Mouse (Mus musculus): Measurements from ENCODE around the gene Ffar2. TPM values are rescaled to one million over a fixed set of nuclear protein-coding genes. Genes with fewer than 3 reads are reported as not detected.
"Not testable (repeated sequence)": the region's sequence is repeated elsewhere in the genome, so short reads cannot be mapped to it uniquely, and the experiment has no call there.

Gene Ffar2
- polyA plus RNA-seq, 1 experiment from 2014 or later, result 0.20 TPM

- no peak for DNase-seq (ENCODE audit: low spot score)
- Histone ChIP-seq H3K27me3 (ENCODE audit: insufficient read depth, poor library complexity, severe bottlenecking) (no peaks in the 10 kb centered on the region), H3K27ac (no peak overlapping the region), H3K9me3 (no peaks in the 10 kb centered on the region), H3K4me1 (peaks cover 13% of the 10 kb centered on the region; the same call in 1 of the 2 replicates), H3K36me3 (no peaks in the 10 kb centered on the region), H3K4me3 (no peak overlapping the region)
- 79% methylated on average over 5 of the region's 5 CpGs for WGBS
These were observed 18.5 kb upstream of the Ffar2 start for GRCm38 (mm10) chr7:30842092-30842491.

GRCm38 (mm10) chr7:30841379-30841778 is 17.8 kb upstream of the Ffar2 start:
- no peak overlapping the region for H3K27ac ChIP-seq
- no peaks in the 10 kb centered on the region for H3K36me3 ChIP-seq
- no peak for DNase-seq (ENCODE audit: low spot score)
- WGBS, result 75% methylated on average over 4 of the region's 4 CpGs
- no peak overlapping the region for H3K4me3 ChIP-seq
- peaks cover 7% of the 10 kb centered on the region; the same call in 1 of the 2 replicates for H3K4me1 ChIP-seq
- H3K27me3 ChIP-seq (ENCODE audit: insufficient read depth, poor library complexity, severe bottlenecking), result no peaks in the 10 kb centered on the region
- H3K9me3 ChIP-seq, result no peaks in the 10 kb centered on the region

GRCm38 (mm10) chr7:30840306-30840705 is 16.7 kb upstream of the Ffar2 start:
- Histone ChIP-seq H3K27ac (no peak overlapping the region), H3K36me3 (no peaks in the 10 kb centered on the region), H3K27me3 (ENCODE audit: insufficient read depth, poor library complexity, severe bottlenecking) (no peaks in the 10 kb centered on the region), H3K9me3 (no peaks in the 10 kb centered on the region), H3K4me1 (peaks cover 6% of the 10 kb centered on the region; the same call in 1 of the 2 replicates), H3K4me3 (no peak overlapping the region)
- 73% methylated on average over 3 of the region's 3 CpGs for WGBS
- DNase-seq (ENCODE audit: low spot score), result no peak

GRCm38 (mm10) chr7:30837277-30837676 is 13.7 kb upstream of the Ffar2 start:
- Histone ChIP-seq H3K9me3 (no peaks in the 10 kb centered on the region), H3K4me3 (no peak overlapping the region), H3K36me3 (no peaks in the 10 kb centered on the region), H3K27ac (no peak overlapping the region), H3K4me1 (peaks cover 5% of the 10 kb centered on the region), H3K27me3 (ENCODE audit: insufficient read depth, poor library complexity, severe bottlenecking) (no peaks in the 10 kb centered on the region)
- no peak for DNase-seq (ENCODE audit: low spot score)

- H3K36me3 ChIP-seq; H3K27ac ChIP-seq; H3K9me3 ChIP-seq; H3K4me1 ChIP-seq; H3K27me3 ChIP-seq (ENCODE audit: insufficient read depth, poor library complexity, severe bottlenecking); DNase-seq (ENCODE audit: low spot score): not testable (repeated sequence)
- peak overlapping the region; percentile 37 for H3K4me3 ChIP-seq
- WGBS, result 26% methylated on average over 11 of the region's 11 CpGs
These were observed 9.1 kb upstream of the Ffar2 start for GRCm38 (mm10) chr7:30832684-30833083.

GRCm38 (mm10) chr7:30832261-30832660 is 8.7 kb upstream of the Ffar2 start:
- WGBS, result 50% methylated on average over 17 of the region's 17 CpGs
- Histone ChIP-seq H3K4me1 (peaks cover 7% of the 10 kb centered on the region), H3K27me3 (ENCODE audit: insufficient read depth, poor library complexity, severe bottlenecking) (no peaks in the 10 kb centered on the region), H3K4me3 (peak overlapping the region; percentile 37), H3K27ac (no peak overlapping the region), H3K9me3 (no peaks in the 10 kb centered on the region), H3K36me3 (no peaks in the 10 kb centered on the region)
- DNase-seq (ENCODE audit: low spot score), result no peak

- DNase-seq (ENCODE audit: low spot score), result no peak
- Histone ChIP-seq H3K9me3 (no peaks in the 10 kb centered on the region), H3K4me3 (no peak overlapping the region), H3K27me3 (ENCODE audit: insufficient read depth, poor library complexity, severe bottlenecking) (no peaks in the 10 kb centered on the region), H3K4me1 (peaks cover 7% of the 10 kb centered on the region), H3K27ac (no peak overlapping the region), H3K36me3 (no peaks in the 10 kb centered on the region)
- WGBS, result 65% methylated on average over 3 of the region's 3 CpGs
These were observed 5.9 kb upstream of the Ffar2 start for GRCm38 (mm10) chr7:30829428-30829827.

GRCm38 (mm10) chr7:30828871-30829270 is 5.3 kb upstream of the Ffar2 start:
- not testable (repeated sequence) for H3K27me3 ChIP-seq (ENCODE audit: insufficient read depth, poor library complexity, severe bottlenecking); H3K4me3 ChIP-seq; H3K4me1 ChIP-seq; DNase-seq (ENCODE audit: low spot score); H3K36me3 ChIP-seq; H3K27ac ChIP-seq; H3K9me3 ChIP-seq

GRCm38 (mm10) chr7:30826660-30827059 is 3.1 kb upstream of the Ffar2 start:
- Histone ChIP-seq H3K36me3 (no peaks in the 10 kb centered on the region), H3K9me3 (no peaks in the 10 kb centered on the region), H3K27me3 (ENCODE audit: insufficient read depth, poor library complexity, severe bottlenecking) (no peaks in the 10 kb centered on the region), H3K27ac (no peak overlapping the region), H3K4me3 (no peak overlapping the region), H3K4me1 (0 out of 2 replicates have a peak, but pooled peaks cover under 1% of the 10 kb centered on the region)
- no peak for DNase-seq (ENCODE audit: low spot score)
- WGBS, result 82% methylated on average over 9 of the region's 10 CpGs

- H3K27me3 ChIP-seq (ENCODE audit: insufficient read depth, poor library complexity, severe bottlenecking), result peaks cover 16% of the 10 kb centered on the region; the same call in 1 of the 2 replicates
- no peak overlapping the region for H3K27ac ChIP-seq
- H3K4me3 ChIP-seq, result no peak overlapping the region
- H3K9me3 ChIP-seq, result no peaks in the 10 kb centered on the region
- DNase-seq (ENCODE audit: low spot score), result no peak
- 0 out of 2 replicates have a peak, but pooled peaks cover 6% of the 10 kb centered on the region for H3K4me1 ChIP-seq
- H3K36me3 ChIP-seq, result no peaks in the 10 kb centered on the region
- 80% methylated on average over 3 of the region's 3 CpGs for WGBS
These were observed 731 bp upstream of the Ffar2 start for GRCm38 (mm10) chr7:30824306-30824705.

- 66% methylated on average over 5 of the region's 5 CpGs for WGBS
- no peak overlapping the region for H3K4me3 ChIP-seq
- H3K36me3 ChIP-seq, result no peaks in the 10 kb centered on the region
These were observed 2.0 kb downstream of the Ffar2 start for GRCm38 (mm10) chr7:30821532-30821931.

GRCm38 (mm10) chr7:30820854-30821445 is 2.6 kb downstream of the Ffar2 start:
- H3K4me3 ChIP-seq, result no peak overlapping the region
- no peaks in the 10 kb centered on the region for H3K36me3 ChIP-seq
- H3K4me1 ChIP-seq, result 0 out of 2 replicates have a peak, but pooled peaks cover 6% of the 10 kb centered on the region
- WGBS, result 57% methylated on average over 7 of the region's 7 CpGs
- DNase-seq (ENCODE audit: low spot score), result no peak
- H3K27ac ChIP-seq, result no peak overlapping the region
- H3K9me3 ChIP-seq, result no peaks in the 10 kb centered on the region
- H3K27me3 ChIP-seq (ENCODE audit: insufficient read depth, poor library complexity, severe bottlenecking), result peaks cover 19% of the 10 kb centered on the region; the same call in 1 of the 2 replicates

More at GRCm38 (mm10) chr7:30821532-30821931, 2.0 kb downstream of the Ffar2 start:
- 0 out of 2 replicates have a peak, but pooled peaks cover 6% of the 10 kb centered on the region for H3K4me1 ChIP-seq
- H3K27me3 ChIP-seq (ENCODE audit: insufficient read depth, poor library complexity, severe bottlenecking), result peaks cover 19% of the 10 kb centered on the region; the same call in 1 of the 2 replicates
- H3K9me3 ChIP-seq, result no peaks in the 10 kb centered on the region
- no peak overlapping the region for H3K27ac ChIP-seq
- no peak for DNase-seq (ENCODE audit: low spot score)

- no peaks in the 10 kb centered on the region for H3K9me3 ChIP-seq
- WGBS, result 75% methylated on average over 6 of the region's 6 CpGs
- DNase-seq (ENCODE audit: low spot score), result no peak
- H3K27ac ChIP-seq, result no peak overlapping the region
- no peaks in the 10 kb centered on the region for H3K36me3 ChIP-seq
- peaks cover 19% of the 10 kb centered on the region; the same call in 1 of the 2 replicates for H3K27me3 ChIP-seq (ENCODE audit: insufficient read depth, poor library complexity, severe bottlenecking)
- no peak overlapping the region for H3K4me3 ChIP-seq
- 0 out of 2 replicates have a peak, but pooled peaks cover 6% of the 10 kb centered on the region for H3K4me1 ChIP-seq
These were observed 3.4 kb downstream of the Ffar2 start for GRCm38 (mm10) chr7:30820131-30820530.

All from heart, embryonic 10.5 days (tissue).